Mouse (Mus musculus) stomach, embryonic 16.5 days (tissue): ENCODE data around the gene Ctbp2. TPM values are rescaled to one million over a fixed set of nuclear protein-coding genes. Genes with fewer than 3 reads are reported as not detected.

ENCODE experiments used
- ATAC-seq: fragments of 200-750 bp; cut with Nextera tagmentation; 2 replicates; pipeline ENCODE4 v1.8.0; 2017; ENCODE audit warnings: moderate number of reproducible peaks, moderate TSS enrichment; ENCODE audit not compliant: insufficient read depth, low FRiP score
- H3K27ac ChIP-seq: fragments of 300-500 bp; sonication (generic); 2 replicates; pipeline ENCODE4 v1.5.1; 2014; ENCODE audit warnings: low read length
- H3K27me3 ChIP-seq: fragments of 300-500 bp; sonication (generic); 2 replicates; pipeline ENCODE4 v1.6.1; 2014; ENCODE audit warnings: low read length, control low read depth, mixed read lengths; ENCODE audit not compliant: control insufficient read depth, insufficient read depth
- H3K36me3 ChIP-seq: fragments of 300-500 bp; sonication (generic); 2 replicates; pipeline ENCODE4 v1.6.1; 2014; ENCODE audit warnings: low read length; ENCODE audit not compliant: control insufficient read depth, insufficient read depth
- H3K4me1 ChIP-seq: fragments of 300-500 bp; sonication (generic); 2 replicates; pipeline ENCODE4 v1.6.1; 2014; ENCODE audit warnings: low read length, control low read depth, mixed read lengths; ENCODE audit not compliant: control insufficient read depth, insufficient read depth
- H3K4me2 ChIP-seq: fragments of 300-500 bp; sonication (generic); 2 replicates; pipeline ENCODE4 v1.6.1; 2014; ENCODE audit warnings: low read depth, low read length, mixed read lengths
- H3K4me3 ChIP-seq: fragments of 300-500 bp; sonication (generic); replicated peaks from 2 replicates; pipeline ENCODE4 v1.5.1; 2014; ENCODE audit warnings: mild to moderate bottlenecking, low read length
- H3K9ac ChIP-seq: fragments of 300-500 bp; sonication (generic); 2 replicates; pipeline ENCODE4 v1.6.1; 2014; ENCODE audit warnings: low read length
- H3K9me3 ChIP-seq: fragments of 300-500 bp; sonication (generic); replicated peaks from 2 replicates; pipeline ENCODE4 v1.6.1; 2016; ENCODE audit warnings: low read length, control low read depth; ENCODE audit not compliant: control insufficient read depth
- WGBS: fragments of 180-500 bp; shearing (Covaris S2); extraction: QIAGEN DNeasy Blood & Tissue Kit; methylation state at CpG from one replicate; pipeline ENCODE4 v1.1.7; 2014; 5-methylcytosine and 5-hydroxymethylcytosine counted together
- polyA plus RNA-seq: library from polyadenylated mRNA; unstranded; fragments of >200 nt; fragmentation: Nextera tagmentation; extraction: Ambion mirVana; gene quantifications from 2 replicates; pipeline ENCODE4 v1.2.1, GENCODE M21; 2015

Ctbp2 gene
- polyA plus RNA-seq, 1 experiment from 2014 or later, result 72.6 TPM

- peaks cover 24% of the 10 kb centered on the region for H3K36me3 ChIP-seq
- H3K9ac ChIP-seq, result no peak overlapping the region
- H3K4me2 ChIP-seq, result no peak overlapping the region
- no peaks in the 10 kb centered on the region for H3K9me3 ChIP-seq
- no peaks in the 10 kb centered on the region for H3K27me3 ChIP-seq
- H3K4me1 ChIP-seq, result no peaks in the 10 kb centered on the region
- ATAC-seq, result no peak
- no peak overlapping the region for H3K4me3 ChIP-seq
- WGBS, result 73% methylated on average over 5 of the region's 5 CpGs
- H3K27ac ChIP-seq, result no peak overlapping the region
These were observed 134.3 kb downstream of the Ctbp2 start for GRCm38 (mm10) chr7:132989839-132990238.

GRCm38 (mm10) chr7:132982639-132983038 lies 141.5 kb downstream of the Ctbp2 start:
- 66% methylated on average over 3 of the region's 3 CpGs for WGBS
- Histone ChIP-seq H3K27me3 (no peaks in the 10 kb centered on the region), H3K36me3 (peaks cover 24% of the 10 kb centered on the region), H3K27ac (no peak overlapping the region), H3K9ac (no peak overlapping the region), H3K4me3 (no peak overlapping the region), H3K4me2 (no peak overlapping the region), H3K4me1 (no peaks in the 10 kb centered on the region), H3K9me3 (no peaks in the 10 kb centered on the region)
- ATAC-seq, result no peak

GRCm38 (mm10) chr7:132977981-132978380 lies 146.2 kb downstream of the Ctbp2 start:
- H3K27ac ChIP-seq, result no peak overlapping the region
- no peak for ATAC-seq
- no peaks in the 10 kb centered on the region for H3K27me3 ChIP-seq
- no peaks in the 10 kb centered on the region for H3K4me1 ChIP-seq
- WGBS, result 94% methylated on average over 2 of the region's 2 CpGs
- H3K4me3 ChIP-seq, result no peak overlapping the region
- H3K9ac ChIP-seq, result no peak overlapping the region
- H3K4me2 ChIP-seq, result no peak overlapping the region
- H3K9me3 ChIP-seq, result no peaks in the 10 kb centered on the region
- peaks cover 17% of the 10 kb centered on the region for H3K36me3 ChIP-seq

- no peak for ATAC-seq
- 82% methylated on average over 2 of the region's 2 CpGs for WGBS
- no peaks in the 10 kb centered on the region for H3K4me1 ChIP-seq
- no peak overlapping the region for H3K4me3 ChIP-seq
- no peaks in the 10 kb centered on the region for H3K27me3 ChIP-seq
- H3K9ac ChIP-seq, result no peak overlapping the region
- peaks cover 7% of the 10 kb centered on the region for H3K36me3 ChIP-seq
- no peak overlapping the region for H3K4me2 ChIP-seq
- no peaks in the 10 kb centered on the region for H3K9me3 ChIP-seq
- H3K27ac ChIP-seq, result no peak overlapping the region
These were observed 148.1 kb downstream of the Ctbp2 start for GRCm38 (mm10) chr7:132976079-132976478.

- Histone ChIP-seq H3K4me1 (no peaks in the 10 kb centered on the region), H3K27me3 (no peaks in the 10 kb centered on the region), H3K4me2 (no peak overlapping the region), H3K36me3 (no peaks in the 10 kb centered on the region), H3K9ac (no peak overlapping the region), H3K27ac (no peak overlapping the region), H3K4me3 (no peak overlapping the region), H3K9me3 (no peaks in the 10 kb centered on the region)
- WGBS, result 89% methylated on average over 2 of the region's 2 CpGs
- no peak for ATAC-seq
These were observed 152.1 kb downstream of the Ctbp2 start for GRCm38 (mm10) chr7:132972079-132972478.

- WGBS, result 79% methylated on average over 2 of the region's 2 CpGs
- no peaks in the 10 kb centered on the region for H3K4me1 ChIP-seq
- no peak for ATAC-seq
These were observed 158.4 kb downstream of the Ctbp2 start for GRCm38 (mm10) chr7:132965707-132966106.

GRCm38 (mm10) chr7:132964395-132964794 lies 159.8 kb downstream of the Ctbp2 start:
- H3K36me3 ChIP-seq, result no peaks in the 10 kb centered on the region
- no peak overlapping the region for H3K27ac ChIP-seq
- H3K4me2 ChIP-seq, result no peak overlapping the region
- no peaks in the 10 kb centered on the region for H3K27me3 ChIP-seq
- ATAC-seq, result no peak
- H3K4me3 ChIP-seq, result no peak overlapping the region
- no peak overlapping the region for H3K9ac ChIP-seq
- WGBS, result 81% methylated on average over 3 of the region's 3 CpGs
- H3K4me1 ChIP-seq, result no peaks in the 10 kb centered on the region
- no peaks in the 10 kb centered on the region for H3K9me3 ChIP-seq

More at GRCm38 (mm10) chr7:132965707-132966106, 158.4 kb downstream of the Ctbp2 start:
- Histone ChIP-seq H3K36me3 (no peaks in the 10 kb centered on the region), H3K4me3 (no peak overlapping the region), H3K27ac (no peak overlapping the region), H3K9me3 (no peaks in the 10 kb centered on the region), H3K9ac (no peak overlapping the region), H3K27me3 (no peaks in the 10 kb centered on the region), H3K4me2 (no peak overlapping the region)

GRCm38 (mm10) chr7:132950613-132951012 lies 173.5 kb downstream of the Ctbp2 start:
- 61% methylated on average over 3 of the region's 3 CpGs for WGBS
- no peaks in the 10 kb centered on the region for H3K27me3 ChIP-seq
- no peak for ATAC-seq
- no peaks in the 10 kb centered on the region for H3K36me3 ChIP-seq
- H3K9me3 ChIP-seq, result no peaks in the 10 kb centered on the region
- H3K27ac ChIP-seq, result no peak overlapping the region
- no peak overlapping the region for H3K4me3 ChIP-seq
- no peak overlapping the region for H3K9ac ChIP-seq
- 0 out of 2 replicates have a peak, but pooled peaks cover 5% of the 10 kb centered on the region for H3K4me1 ChIP-seq
- H3K4me2 ChIP-seq, result no peak overlapping the region

GRCm38 (mm10) chr7:132949968-132950367 lies 174.2 kb downstream of the Ctbp2 start:
- H3K9ac ChIP-seq, result no peak overlapping the region
- no peaks in the 10 kb centered on the region for H3K27me3 ChIP-seq
- H3K36me3 ChIP-seq, result no peaks in the 10 kb centered on the region
- no peak overlapping the region for H3K4me2 ChIP-seq
- H3K4me3 ChIP-seq, result no peak overlapping the region
- ATAC-seq, result no peak
- 83% methylated on average over 4 of the region's 4 CpGs for WGBS
- no peak overlapping the region for H3K27ac ChIP-seq
- H3K9me3 ChIP-seq, result no peaks in the 10 kb centered on the region
- 0 out of 2 replicates have a peak, but pooled peaks cover 5% of the 10 kb centered on the region for H3K4me1 ChIP-seq

- Histone ChIP-seq H3K36me3 (no peaks in the 10 kb centered on the region), H3K9me3 (no peaks in the 10 kb centered on the region), H3K4me2 (no peak overlapping the region), H3K4me1 (peaks cover 3% of the 10 kb centered on the region; the same call in 1 of the 2 replicates), H3K27me3 (no peaks in the 10 kb centered on the region), H3K4me3 (no peak overlapping the region), H3K9ac (no peak overlapping the region), H3K27ac (no peak overlapping the region)
- WGBS, result 60% methylated on average over 2 of the region's 2 CpGs
- no peak for ATAC-seq
These were observed 183.6 kb downstream of the Ctbp2 start for GRCm38 (mm10) chr7:132940569-132940968.
